Mouse (Mus musculus): ENCODE results near the gene Hsp90ab1. TPM values are rescaled to one million over a fixed set of nuclear protein-coding genes. Genes with fewer than 3 reads are reported as not detected.
A peak's percentile ranks its signal among the peaks of the same experiment; 100 is the strongest.

Hsp90ab1 gene
- total RNA-seq, 2 experiments from 2014 or later: 448 to 829 TPM

- ATAC-seq (ENCODE audit: poor library complexity, severe bottlenecking): peak; percentile 67
Measured at GRCm38 (mm10) chr17:45596631-45597396, 23.7 kb upstream of the Hsp90ab1 start.

GRCm38 (mm10) chr17:45595736-45596390, 22.8 kb upstream of the Hsp90ab1 start:
- ATAC-seq (ENCODE audit: poor library complexity, severe bottlenecking): no peak

- peak; percentile 64 for ATAC-seq (ENCODE audit: poor library complexity, severe bottlenecking)
Measured at GRCm38 (mm10) chr17:45594881-45595735, 22.0 kb upstream of the Hsp90ab1 start.

GRCm38 (mm10) chr17:45594195-45594594, 21.1 kb upstream of the Hsp90ab1 start:
- ATAC-seq (ENCODE audit: poor library complexity, severe bottlenecking): no peak

- ATAC-seq (ENCODE audit: poor library complexity, severe bottlenecking): no peak
Measured at GRCm38 (mm10) chr17:45593479-45593878, 20.4 kb upstream of the Hsp90ab1 start.

GRCm38 (mm10) chr17:45592606-45593431, 19.7 kb upstream of the Hsp90ab1 start:
- ATAC-seq (ENCODE audit: poor library complexity, severe bottlenecking): no peak

- no peak for ATAC-seq (ENCODE audit: poor library complexity, severe bottlenecking)
Measured at GRCm38 (mm10) chr17:45591701-45592605, 18.9 kb upstream of the Hsp90ab1 start.

GRCm38 (mm10) chr17:45590410-45590809, 17.3 kb upstream of the Hsp90ab1 start:
- no peak for ATAC-seq (ENCODE audit: poor library complexity, severe bottlenecking)

- ATAC-seq (ENCODE audit: poor library complexity, severe bottlenecking): no peak
Measured at GRCm38 (mm10) chr17:45589844-45590243, 16.8 kb upstream of the Hsp90ab1 start.

- no peak for ATAC-seq (ENCODE audit: poor library complexity, severe bottlenecking)
Measured at GRCm38 (mm10) chr17:45589236-45589635, 16.2 kb upstream of the Hsp90ab1 start.

GRCm38 (mm10) chr17:45588370-45588769, 15.3 kb upstream of the Hsp90ab1 start:
- ATAC-seq (ENCODE audit: poor library complexity, severe bottlenecking): no peak

GRCm38 (mm10) chr17:45586449-45586837, 13.4 kb upstream of the Hsp90ab1 start:
- ATAC-seq (ENCODE audit: poor library complexity, severe bottlenecking): no peak

- ATAC-seq (ENCODE audit: poor library complexity, severe bottlenecking): no peak
Measured at GRCm38 (mm10) chr17:45585725-45586448, 12.8 kb upstream of the Hsp90ab1 start.

GRCm38 (mm10) chr17:45584939-45585678, 12.0 kb upstream of the Hsp90ab1 start:
- peak; percentile 37 for ATAC-seq (ENCODE audit: poor library complexity, severe bottlenecking)

GRCm38 (mm10) chr17:45584096-45584896, 11.2 kb upstream of the Hsp90ab1 start:
- ATAC-seq (ENCODE audit: poor library complexity, severe bottlenecking): peak; percentile 46

- ATAC-seq (ENCODE audit: poor library complexity, severe bottlenecking): no peak
Measured at GRCm38 (mm10) chr17:45582715-45583355, 9.8 kb upstream of the Hsp90ab1 start.

- no peak for ATAC-seq (ENCODE audit: poor library complexity, severe bottlenecking)
Measured at GRCm38 (mm10) chr17:45582188-45582587, 9.1 kb upstream of the Hsp90ab1 start.
